Mouse (Mus musculus) embryo, embryonic 11 days (tissue): ENCODE data around the gene Serpinb6a.

Experiments
- DNase-seq: peaks from one replicate; pipeline ENCODE4 v3.0.0-alpha.2; 2015

The Serpinb6a gene

GRCm38 (mm10) chr13:34002058-34003006, at the start of gene Serpinb6a, which contains the start of gene Ripk1:
Serpinb6a (minus strand) TSS chr13:34002794.
Ripk1 (plus strand) TSS chr13:34002363.
- peak; percentile 95 for DNase-seq

DNA sequence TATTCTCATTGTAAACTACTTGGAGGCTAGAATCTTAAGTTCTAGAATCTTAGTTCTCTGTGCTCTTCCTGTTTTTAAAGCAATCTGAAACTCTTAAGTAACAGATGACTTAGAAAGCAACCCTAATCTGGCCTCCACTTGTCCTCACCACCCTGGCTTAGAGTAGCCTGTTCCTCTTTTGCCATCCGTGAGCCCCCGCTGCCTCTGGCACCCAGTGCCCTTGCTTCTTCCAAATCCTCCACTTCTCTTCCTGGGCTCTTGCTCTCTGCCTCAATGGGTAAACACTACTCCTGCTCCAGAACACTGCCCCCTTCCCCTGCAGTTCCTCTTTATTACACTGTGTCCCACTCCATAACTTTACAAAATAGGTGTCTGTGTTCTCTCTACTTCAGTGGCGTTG, 49.1 kb upstream of the Serpinb6a start:
- DNase-seq = no peak

DNA sequence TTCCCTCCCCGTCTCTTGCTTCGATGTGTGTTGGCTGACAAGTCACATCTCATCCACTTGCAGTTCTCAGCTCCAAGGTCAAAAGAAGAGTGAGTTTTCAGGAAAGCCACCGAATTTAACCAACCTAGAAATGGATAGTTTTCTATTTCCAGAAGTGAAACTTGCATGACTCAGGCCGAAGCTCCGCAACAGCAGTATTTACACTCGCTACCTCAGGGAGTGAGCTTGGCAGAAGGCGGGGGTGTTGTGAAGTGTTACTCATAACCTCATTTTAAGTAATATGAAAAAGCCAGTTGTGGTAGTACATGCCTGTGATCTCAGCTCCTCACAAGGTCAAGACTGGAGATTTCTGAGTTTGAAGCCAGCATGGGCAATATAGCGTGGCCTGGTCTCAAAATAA, 47.9 kb upstream of the Serpinb6a start:
- no peak for DNase-seq

DNA sequence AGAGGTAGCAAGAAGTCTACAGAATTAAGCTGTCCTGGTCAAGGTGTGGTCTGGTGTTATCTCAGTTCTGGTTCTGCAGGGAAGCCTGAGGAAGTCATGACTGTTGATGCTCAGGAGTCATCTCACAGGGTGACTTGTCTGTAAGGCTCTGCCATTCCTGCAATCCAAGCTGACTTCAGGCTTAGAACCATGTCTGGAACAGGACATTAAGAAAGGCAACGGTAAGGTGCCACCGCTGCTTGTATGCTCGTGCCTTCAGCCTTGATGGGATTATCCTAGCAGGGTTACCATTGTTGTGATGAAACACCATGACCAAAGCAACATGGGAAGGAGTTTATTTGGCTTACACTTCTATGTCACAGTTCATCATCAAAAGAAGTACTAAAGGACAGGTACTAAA, 44.9 kb upstream of the Serpinb6a start:
- DNase-seq = no peak

- peak; percentile 89 for DNase-seq
Observed at GRCm38 (mm10) chr13:34046421-34047012, 43.9 kb upstream of the Serpinb6a start.

DNA sequence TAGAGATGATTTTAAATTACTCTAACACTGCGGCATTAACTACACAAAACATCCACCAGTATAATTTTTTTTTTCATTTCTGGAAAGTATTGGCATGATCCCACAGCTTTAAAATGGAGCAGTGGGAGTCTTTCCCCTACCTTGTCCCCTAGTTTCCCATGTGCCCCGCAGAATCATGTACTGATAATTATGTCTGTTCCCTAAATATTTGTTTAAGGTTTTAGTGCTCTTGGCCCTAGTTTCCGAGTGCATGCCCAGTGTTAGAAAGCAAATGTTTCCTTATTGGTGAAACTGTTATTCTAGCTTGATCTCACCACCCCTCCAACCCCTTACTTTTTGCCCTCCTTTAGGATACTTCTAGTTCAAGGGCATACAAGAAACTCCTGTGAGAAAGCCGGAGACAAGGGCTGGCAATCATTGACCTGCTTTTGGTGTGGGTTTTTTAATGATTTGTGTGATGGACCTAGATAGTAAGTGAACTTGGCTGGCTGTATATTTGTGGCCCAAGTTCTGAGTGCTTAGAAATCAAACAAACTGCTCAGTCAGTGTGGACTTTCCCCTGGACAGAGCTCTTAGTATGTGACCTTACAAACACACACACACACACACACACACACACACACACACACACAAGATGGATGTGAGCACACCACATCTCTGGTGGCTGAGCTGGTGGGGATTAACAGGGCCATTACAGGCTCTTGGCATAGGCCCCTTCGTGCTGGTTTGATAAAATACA, 43.1 kb upstream of the Serpinb6a start:
- no peak for DNase-seq

GRCm38 (mm10) chr13:34043716-34044393, 41.3 kb upstream of the Serpinb6a start:
- DNase-seq = no peak

DNA sequence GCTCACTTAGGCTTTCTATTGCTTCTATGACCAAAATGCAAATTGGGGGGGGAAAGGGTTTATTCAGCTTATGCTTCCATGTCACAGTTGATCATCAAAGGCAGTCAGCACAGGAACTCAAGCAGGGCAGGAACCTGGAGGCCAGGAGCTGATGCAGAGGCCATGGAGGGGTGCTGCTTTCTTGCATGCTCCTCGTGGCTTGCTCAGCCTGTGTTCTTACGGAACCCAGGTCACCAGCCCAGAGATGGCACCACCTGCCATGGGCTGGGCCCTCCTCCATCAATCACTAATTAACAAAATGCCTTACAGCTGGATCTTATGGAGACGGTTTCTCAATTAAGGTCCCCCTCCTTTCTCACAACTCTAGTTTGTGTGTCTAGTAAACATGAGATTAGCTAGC, 37.5 kb upstream of the Serpinb6a start:
- DNase-seq = no peak

DNA sequence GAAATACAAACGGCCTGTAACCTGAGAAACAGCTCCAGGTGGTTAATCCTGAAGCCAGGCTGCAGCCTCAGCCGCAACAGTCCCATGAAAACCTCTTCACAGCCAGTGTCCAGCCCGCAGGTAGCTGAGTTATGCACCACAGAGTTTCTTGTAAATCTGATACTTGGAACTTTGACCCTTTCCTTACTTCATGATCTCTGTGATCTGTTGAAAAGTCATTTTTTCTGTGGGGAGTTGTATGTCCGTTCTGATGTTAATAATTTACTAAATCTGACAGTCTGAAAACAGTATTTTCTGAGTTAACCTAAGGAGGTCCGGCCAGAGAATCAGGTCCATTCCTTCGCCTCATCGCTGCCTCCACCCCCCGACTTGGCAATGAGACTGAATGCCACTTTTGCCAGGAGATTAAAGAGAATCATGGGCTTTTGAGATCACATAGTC, 36.3 kb upstream of the Serpinb6a start:
- peak; percentile 25 for DNase-seq

GRCm38 (mm10) chr13:34038056-34038432, 35.5 kb upstream of the Serpinb6a start:
- no peak for DNase-seq

GRCm38 (mm10) chr13:34037172-34038055, 34.8 kb upstream of the Serpinb6a start, which contains the start of gene Bphl:
Bphl (plus strand) TSS chr13:34037597.
- peak; percentile 97 for DNase-seq

DNA sequence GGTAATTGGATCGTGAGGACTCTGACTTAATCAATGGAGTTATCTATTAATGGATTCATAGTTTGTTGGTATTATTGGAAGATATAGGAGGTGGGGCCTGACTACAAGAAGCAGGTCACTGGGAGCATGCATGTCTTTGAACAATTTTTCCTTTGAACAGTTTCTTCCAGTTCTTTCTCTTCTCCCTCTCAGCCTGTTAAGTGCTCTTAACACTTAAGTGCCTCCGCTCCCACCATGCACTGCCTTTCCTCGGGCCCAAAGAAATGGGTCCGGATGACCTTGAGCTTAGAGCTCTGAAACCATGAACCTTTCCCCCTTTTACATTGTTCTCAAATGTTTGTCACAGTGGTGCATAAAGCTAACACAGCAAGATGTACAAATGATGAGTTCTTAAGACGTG, 34.1 kb upstream of the Serpinb6a start:
- DNase-seq = no peak

DNA sequence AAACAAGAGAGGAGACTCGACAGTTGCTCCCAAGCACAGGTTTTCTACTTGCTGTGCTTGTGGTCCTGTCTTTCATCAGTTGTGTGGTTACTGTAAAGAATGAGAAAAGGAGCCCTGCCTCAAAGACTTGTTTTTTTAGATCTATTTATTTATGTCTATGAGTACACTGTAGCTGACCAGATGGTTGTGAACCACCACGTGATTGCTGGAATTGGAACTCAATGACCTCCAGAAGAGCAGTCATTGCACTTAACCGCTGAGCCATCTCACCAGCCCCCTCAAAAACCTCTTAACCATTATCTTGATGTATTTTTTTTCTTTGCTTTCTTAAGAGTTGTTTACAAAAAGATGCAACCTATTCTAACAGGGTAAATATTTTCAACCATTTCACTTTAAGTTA, 32.8 kb upstream of the Serpinb6a start:
- no peak for DNase-seq

GRCm38 (mm10) chr13:34032041-34032440, 29.4 kb upstream of the Serpinb6a start:
- no peak for DNase-seq

- DNase-seq = no peak
Observed at GRCm38 (mm10) chr13:34021998-34022397, 19.4 kb upstream of the Serpinb6a start.

DNA sequence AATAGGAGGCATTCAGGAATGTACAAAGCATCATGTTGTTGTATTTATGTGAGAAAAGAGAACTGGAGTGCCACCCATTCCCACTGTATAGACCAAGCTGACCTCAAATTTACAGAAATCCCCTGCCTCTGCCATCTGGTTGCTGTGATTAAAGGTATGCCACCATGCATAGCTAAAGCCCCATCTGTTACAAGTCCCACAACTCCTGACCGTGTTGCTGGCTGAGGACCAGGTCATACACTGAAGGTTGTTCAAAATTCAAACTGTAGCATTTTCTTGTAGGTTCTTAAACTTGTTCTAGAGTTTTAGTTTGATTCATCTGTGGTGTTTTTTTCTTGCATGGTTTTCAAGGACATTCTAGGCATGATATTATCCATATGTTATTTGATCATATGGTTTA, 15.9 kb upstream of the Serpinb6a start:
- no peak for DNase-seq

DNA sequence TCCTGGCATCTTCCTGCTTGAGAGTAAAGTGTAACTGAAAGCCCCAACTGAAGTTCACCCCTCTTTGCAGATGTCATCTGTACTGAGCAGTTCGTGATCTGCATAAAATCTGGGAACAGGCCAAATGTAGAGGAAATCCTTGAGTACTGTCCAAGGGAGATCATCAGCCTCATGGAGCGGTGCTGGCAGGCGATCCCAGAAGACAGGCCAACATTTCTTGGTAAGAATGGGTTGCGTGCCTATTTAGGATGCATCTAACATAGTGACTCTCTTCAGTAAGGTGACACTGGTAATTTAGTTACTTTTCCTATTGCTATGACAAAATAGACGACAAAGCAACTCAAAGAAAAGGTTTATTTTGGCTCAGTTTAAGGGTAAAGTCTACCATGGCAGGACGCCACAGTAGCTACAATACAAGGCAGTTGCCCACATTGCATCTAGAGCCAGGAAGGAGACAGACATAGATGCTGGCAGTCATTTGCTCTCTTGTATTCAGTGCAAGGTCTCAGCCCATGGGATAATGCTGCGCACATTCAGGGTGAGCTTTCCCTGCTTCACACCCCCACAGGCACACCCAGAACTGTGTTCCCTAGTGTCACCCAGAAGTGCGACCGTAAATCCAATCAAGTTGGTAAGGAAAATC, 14.5 kb upstream of the Serpinb6a start:
- DNase-seq = no peak

- no peak for DNase-seq
Observed at GRCm38 (mm10) chr13:34007234-34007633, 4.6 kb upstream of the Serpinb6a start.

- DNase-seq = no peak
Observed at GRCm38 (mm10) chr13:34003058-34003457, 464 bp upstream of the Serpinb6a start.

GRCm38 (mm10) chr13:33995197-33995596, 7.4 kb downstream of the Serpinb6a start:
- peak; percentile 77 for DNase-seq

- no peak for DNase-seq
Observed at GRCm38 (mm10) chr13:33989625-33990024, 13.0 kb downstream of the Serpinb6a start.
